Mouse (Mus musculus): ENCODE measurements around the gene Rnf40.

DNA sequence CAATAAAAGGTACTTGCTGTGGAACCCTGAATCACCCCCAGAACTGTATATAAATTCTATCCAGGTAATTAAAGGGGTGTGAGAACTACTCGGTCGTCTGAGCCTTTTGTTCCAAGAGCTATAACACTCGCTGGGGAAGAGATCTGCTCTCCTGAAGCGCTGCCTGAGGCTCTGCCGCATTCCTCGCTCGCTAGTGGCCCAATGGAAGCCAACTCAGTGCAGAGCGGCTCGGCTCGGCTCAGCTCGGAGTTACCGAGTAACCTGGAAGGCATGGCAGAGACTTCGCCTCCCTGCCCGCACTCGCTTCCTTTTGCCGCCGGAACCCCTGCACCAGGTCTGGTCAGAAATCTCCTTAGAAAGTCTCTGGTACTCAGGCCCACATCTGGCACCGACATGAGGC, 63.5 kb downstream of the Rnf40 start:
- no peak for TF ChIP-seq CTCF (IDR thresholded peaks at IDR 0.05; ENCODE audit: insufficient read depth, low read length)
- no peak for TF ChIP-seq POLR2A (IDR thresholded peaks at IDR 0.05; ENCODE audit: borderline replicate concordance, extremely low read depth, low read depth, low read length)
